Mouse (Mus musculus) lung, postnatal 0 days (tissue): ENCODE results near the gene Jun.

Experiments used
- CTCF ChIP-seq: IDR thresholded peaks from 2 replicates; pipeline ENCODE4 v1.5.1; 2016; ENCODE audit warnings: antibody characterized with exemption, mild to moderate bottlenecking
- EP300 ChIP-seq: IDR thresholded peaks from 2 replicates; pipeline ENCODE4 v1.6.1; 2016; ENCODE audit warnings: antibody characterized with exemption, mild to moderate bottlenecking, control low read depth

GRCm38 (mm10) chr4:95089053-95089452 is 37.0 kb upstream of the Jun start:
- TF ChIP-seq EP300 = no peak
- no peak for TF ChIP-seq CTCF
